Mouse (Mus musculus): ENCODE results near the gene Krt18. TPM values are rescaled to one million over a fixed set of nuclear protein-coding genes. Genes with fewer than 3 reads are reported as not detected.
"Not testable (repeated sequence)": the region's sequence is repeated elsewhere in the genome, so short reads cannot be mapped to it uniquely, and the experiment has no call there.

The Krt18 gene
- total RNA-seq, 1 experiment from 2014 or later = 11.6 TPM

- no peak for DNase-seq
These were observed 42.8 kb downstream of the Krt18 start for GRCm38 (mm10) chr15:102070476-102071467.

GRCm38 (mm10) chr15:102072963-102073558 lies 45.1 kb downstream of the Krt18 start:
- DNase-seq = no peak

GRCm38 (mm10) chr15:102073559-102074069 lies 45.6 kb downstream of the Krt18 start, which contains the start of gene Eif4b:
TSS of gene Eif4b (plus strand) at chr15:102073773.
- peak; percentile 100 for DNase-seq

GRCm38 (mm10) chr15:102074070-102074731 lies 46.2 kb downstream of the Krt18 start:
- peak; percentile 79 for DNase-seq

- DNase-seq = no peak
These were observed 47.1 kb downstream of the Krt18 start for GRCm38 (mm10) chr15:102074876-102075585.

- no peak for DNase-seq
These were observed 49.2 kb downstream of the Krt18 start for GRCm38 (mm10) chr15:102077111-102077677.

GRCm38 (mm10) chr15:102079221-102079620 lies 51.2 kb downstream of the Krt18 start:
- DNase-seq = no peak

GRCm38 (mm10) chr15:102079924-102080323 lies 51.9 kb downstream of the Krt18 start:
- not testable (repeated sequence) for DNase-seq

- no peak for DNase-seq
These were observed 52.4 kb downstream of the Krt18 start for GRCm38 (mm10) chr15:102080429-102080828.

Other genes with a start within 250 kb of the Krt18 start
- gene Krt72, start 241.7 kb upstream of the Krt18 start, total RNA-seq (2021) = not detected in 2 replicates
- gene Krt73, start 225.8 kb upstream of the Krt18 start, total RNA-seq (2021) = not detected in 2 replicates
- not detected in 2 replicates for gene Krt2, start 210.0 kb upstream of the Krt18 start, total RNA-seq (2021)
- 0.23 and 0.44 TPM in 2 replicates for gene Krt1, start 177.4 kb upstream of the Krt18 start, total RNA-seq (2021)
- gene Krt77, start 158.5 kb upstream of the Krt18 start, total RNA-seq (2021) = not detected in 2 replicates
- not detected in 2 replicates for gene Krt76, start 135.3 kb upstream of the Krt18 start, total RNA-seq (2021)
- 0.15 TPM in 1 of 2 replicates, not detected in the other for gene Krt4, start 103.4 kb upstream of the Krt18 start, total RNA-seq (2021)
- 3.7 and 3.9 TPM in 2 replicates for gene Krt79, start 87.9 kb upstream of the Krt18 start, total RNA-seq (2021)
- not detected in 2 replicates for gene Krt78, start 73.9 kb upstream of the Krt18 start, total RNA-seq (2021)
- 1.5 and 14.6 TPM in 2 replicates for gene Krt8, start 23.7 kb upstream of the Krt18 start, total RNA-seq (2021)
- 224 and 250 TPM in 2 replicates for gene Eif4b, start 45.6 kb downstream of the Krt18 start, total RNA-seq (2021)
- 83.0 and 121 TPM in 2 replicates for gene Tns2, start 72.2 kb downstream of the Krt18 start, total RNA-seq (2021)
- gene Spryd3, start 108.1 kb downstream of the Krt18 start, total RNA-seq (2021) = 23.3 and 30.8 TPM in 2 replicates
- 45.7 and 48.0 TPM in 2 replicates for gene Igfbp6, start 116.2 kb downstream of the Krt18 start, total RNA-seq (2021)
- gene Soat2, start 122.3 kb downstream of the Krt18 start, total RNA-seq (2021) = 0.26 and 4.7 TPM in 2 replicates
- 58.4 and 83.0 TPM in 2 replicates for gene Zfp740, start 175.1 kb downstream of the Krt18 start, total RNA-seq (2021)
- 115 and 120 TPM in 2 replicates for gene Csad, start 176.5 kb downstream of the Krt18 start, total RNA-seq (2021)
- gene Itgb7, start 203.8 kb downstream of the Krt18 start, total RNA-seq (2021) = 3.0 and 18.4 TPM in 2 replicates
- gene Rarg, start 229.3 kb downstream of the Krt18 start, total RNA-seq (2021) = 25.5 and 27.8 TPM in 2 replicates
- not detected in 2 replicates for gene Gm9918, start 242.4 kb downstream of the Krt18 start, total RNA-seq (2021)

Measured in adrenal gland, postnatal 14 days (tissue).